Mouse (Mus musculus): ENCODE measurements around the gene Ptprg. TPM values are rescaled to one million over a fixed set of nuclear protein-coding genes. Genes with fewer than 3 reads are reported as not detected.
"Not testable (repeated sequence)": the region's sequence is repeated elsewhere in the genome, so short reads cannot be mapped to it uniquely, and the experiment has no call there.

The Ptprg gene
- polyA plus RNA-seq, 1 experiment from 2014 or later = 15.2 TPM

DNA sequence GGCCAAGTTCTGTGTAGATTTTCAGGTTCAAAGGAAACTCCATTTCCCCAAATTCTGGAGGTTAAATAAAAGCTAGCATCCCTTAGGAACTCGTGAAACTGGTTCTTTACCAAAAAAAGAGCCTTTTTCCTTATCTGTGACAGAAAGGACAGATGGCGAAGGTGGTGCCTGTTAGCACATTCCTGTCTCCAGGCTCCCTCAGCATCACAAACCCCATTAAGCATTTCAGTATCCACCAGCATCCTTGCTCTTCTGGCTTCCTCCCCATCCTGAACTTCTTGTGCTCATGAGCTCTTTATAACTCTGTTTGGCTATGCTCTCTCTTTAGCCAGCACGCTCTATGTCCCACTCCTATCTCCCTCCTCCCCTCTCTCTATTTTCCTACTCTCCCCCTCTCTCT lies 486.4 kb downstream of the Ptprg start:
- Histone ChIP-seq H3K4me1 (ENCODE audit: control insufficient read depth, insufficient read depth, low read length) (no peaks in the 10 kb centered on the region), H3K9ac (ENCODE audit: low read depth, low read length) (no peak overlapping the region), H3K4me3 (ENCODE audit: low read depth, low read length) (no peak overlapping the region), H3K4me2 (no peak overlapping the region), H3K9me3 (replicated peaks; ENCODE audit: control insufficient read depth, low read length) (no peaks in the 10 kb centered on the region), H3K27me3 (ENCODE audit: control insufficient read depth, insufficient read depth, low read length) (no peaks in the 10 kb centered on the region), H3K36me3 (ENCODE audit: control insufficient read depth, insufficient read depth, low read length) (no peaks in the 10 kb centered on the region), H3K27ac (ENCODE audit: low read depth, low read length) (no peak overlapping the region)
- WGBS (ENCODE audit: insufficient replicate concordance) = 66% methylated on average over 3 of the region's 3 CpGs
- no peak for ATAC-seq (replicated peaks; ENCODE audit: insufficient number of reproducible peaks, low FRiP score, low TSS enrichment)

DNA sequence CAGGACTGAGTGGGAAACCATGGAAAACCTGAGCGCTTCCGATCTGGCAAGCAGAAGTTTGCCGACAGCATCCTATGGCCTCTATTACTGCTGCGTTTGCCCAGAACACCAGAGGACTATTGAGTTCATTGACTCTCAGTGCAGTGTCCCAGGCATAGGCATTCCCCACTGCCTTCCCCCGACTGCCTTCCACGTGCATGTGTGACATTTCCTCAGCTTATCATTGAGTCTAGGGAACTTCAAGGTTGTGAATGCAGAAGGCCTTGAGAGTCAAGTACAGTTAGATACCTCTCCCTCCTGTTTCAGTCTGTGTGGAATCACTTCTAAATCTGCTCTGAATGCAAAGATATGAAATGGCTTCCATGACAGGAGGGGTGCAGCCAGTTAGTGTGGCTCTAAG lies 488.2 kb downstream of the Ptprg start:
- Histone ChIP-seq H3K36me3 (ENCODE audit: control insufficient read depth, insufficient read depth, low read length) (no peaks in the 10 kb centered on the region), H3K9ac (ENCODE audit: low read depth, low read length) (no peak overlapping the region), H3K9me3 (replicated peaks; ENCODE audit: control insufficient read depth, low read length) (no peaks in the 10 kb centered on the region), H3K27me3 (ENCODE audit: control insufficient read depth, insufficient read depth, low read length) (no peaks in the 10 kb centered on the region), H3K4me1 (ENCODE audit: control insufficient read depth, insufficient read depth, low read length) (no peaks in the 10 kb centered on the region), H3K4me3 (ENCODE audit: low read depth, low read length) (no peak overlapping the region), H3K4me2 (no peak overlapping the region), H3K27ac (ENCODE audit: low read depth, low read length) (no peak overlapping the region)
- 78% methylated on average over 6 of the region's 6 CpGs for whole genome bisulfite sequencing (ENCODE audit: insufficient replicate concordance)
- ATAC-seq (replicated peaks; ENCODE audit: insufficient number of reproducible peaks, low FRiP score, low TSS enrichment) = no peak

DNA sequence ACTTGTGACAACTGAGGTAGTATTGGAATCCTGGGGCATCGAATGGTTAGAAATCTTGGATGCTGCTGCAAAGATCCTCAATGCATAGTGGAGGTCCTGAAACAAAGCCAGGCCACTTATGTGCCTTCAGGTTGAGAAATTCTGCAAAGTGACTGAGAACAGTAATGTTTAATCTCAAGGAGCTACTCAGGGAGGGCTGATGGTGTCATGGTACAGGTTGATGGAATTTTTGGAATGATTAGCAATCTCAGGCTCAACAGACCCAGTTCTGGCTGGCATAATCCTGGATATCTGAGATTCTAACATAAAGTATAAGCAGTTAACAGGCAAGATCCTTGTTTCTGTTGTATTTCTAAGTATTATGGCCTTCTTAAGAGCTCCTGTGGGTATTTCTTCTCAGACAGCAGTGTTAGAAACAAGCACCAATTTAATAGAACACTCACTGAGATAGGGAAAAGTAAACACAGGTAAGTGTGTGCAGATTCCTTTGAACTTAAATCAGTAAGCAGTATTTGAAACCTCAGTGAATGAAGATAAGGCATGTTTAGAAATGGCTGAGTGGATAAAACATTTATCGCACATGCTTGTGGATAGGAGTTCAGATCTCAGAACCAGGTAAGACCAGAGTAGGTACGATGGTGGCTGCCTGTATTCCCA lies 493.0 kb downstream of the Ptprg start:
- Histone ChIP-seq H3K4me2 (no peak overlapping the region), H3K9me3 (replicated peaks; ENCODE audit: control insufficient read depth, low read length) (no peaks in the 10 kb centered on the region), H3K4me3 (ENCODE audit: low read depth, low read length) (no peak overlapping the region), H3K4me1 (ENCODE audit: control insufficient read depth, insufficient read depth, low read length) (no peaks in the 10 kb centered on the region), H3K9ac (ENCODE audit: low read depth, low read length) (no peak overlapping the region), H3K27ac (ENCODE audit: low read depth, low read length) (no peak overlapping the region), H3K36me3 (ENCODE audit: control insufficient read depth, insufficient read depth, low read length) (no peaks in the 10 kb centered on the region), H3K27me3 (ENCODE audit: control insufficient read depth, insufficient read depth, low read length) (no peaks in the 10 kb centered on the region)
- 85% methylated on average over 3 of the region's 3 CpGs for WGBS (ENCODE audit: insufficient replicate concordance)
- ATAC-seq (replicated peaks; ENCODE audit: insufficient number of reproducible peaks, low FRiP score, low TSS enrichment) = no peak

DNA sequence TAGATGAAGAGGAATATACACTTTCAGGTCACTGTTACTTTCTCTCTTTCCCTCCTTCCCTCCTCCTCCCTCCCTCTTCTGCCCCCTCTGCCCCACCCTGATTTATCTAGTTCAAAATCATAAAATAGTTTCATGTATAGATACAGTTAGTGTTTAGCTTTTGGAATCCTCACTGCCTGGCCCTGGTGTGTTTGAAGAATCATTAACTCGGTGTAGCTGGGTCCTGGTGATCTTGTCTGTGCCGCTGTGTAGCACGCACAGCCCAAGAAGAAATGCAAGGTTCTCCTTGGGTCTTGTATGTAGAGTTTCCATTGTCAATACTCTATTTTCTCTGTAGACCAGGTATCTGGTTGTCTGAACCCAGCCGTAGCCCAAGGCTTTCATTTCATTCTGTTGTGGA lies 494.3 kb downstream of the Ptprg start:
- no peaks in the 10 kb centered on the region for H3K27me3 ChIP-seq (ENCODE audit: control insufficient read depth, insufficient read depth, low read length)
- no peaks in the 10 kb centered on the region for H3K36me3 ChIP-seq (ENCODE audit: control insufficient read depth, insufficient read depth, low read length)
- H3K27ac ChIP-seq (ENCODE audit: low read depth, low read length) = no peak overlapping the region
- ATAC-seq (replicated peaks; ENCODE audit: insufficient number of reproducible peaks, low FRiP score, low TSS enrichment) = no peak
- no peak overlapping the region for H3K9ac ChIP-seq (ENCODE audit: low read depth, low read length)
- H3K9me3 ChIP-seq (replicated peaks; ENCODE audit: control insufficient read depth, low read length) = no peaks in the 10 kb centered on the region
- H3K4me3 ChIP-seq (ENCODE audit: low read depth, low read length) = no peak overlapping the region
- WGBS (ENCODE audit: insufficient replicate concordance) = 86% methylated on average over 4 of the region's 4 CpGs
- H3K4me2 ChIP-seq = no peak overlapping the region
- no peaks in the 10 kb centered on the region for H3K4me1 ChIP-seq (ENCODE audit: control insufficient read depth, insufficient read depth, low read length)

DNA sequence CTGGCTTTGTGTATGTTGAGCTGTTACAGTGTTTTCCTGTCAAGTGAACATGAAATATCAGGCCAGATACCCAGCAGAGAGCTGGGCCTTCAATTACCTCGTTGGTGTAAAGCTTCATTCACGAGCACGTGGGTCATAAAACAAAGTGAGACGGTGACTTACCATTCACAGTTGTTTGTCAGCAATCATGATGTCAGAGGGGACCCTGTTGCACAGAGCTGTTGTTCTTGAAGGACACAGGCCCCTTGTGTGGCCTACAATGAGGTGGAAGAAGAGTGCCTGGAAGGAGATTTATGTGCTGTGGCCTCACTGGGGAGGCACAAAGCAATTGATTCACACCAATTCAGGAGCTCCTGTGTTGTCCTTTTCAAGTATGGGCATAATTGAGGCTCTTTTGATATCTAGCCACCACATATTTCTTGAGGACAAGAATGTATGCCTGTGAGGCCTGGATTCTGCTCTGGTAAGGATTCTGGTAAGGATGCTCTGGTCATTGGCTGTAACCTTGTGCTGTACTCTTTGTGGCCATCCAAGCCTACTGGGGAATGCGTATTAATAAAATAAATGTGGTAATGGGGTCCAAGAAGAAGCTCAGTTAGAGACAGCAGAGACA lies 503.7 kb downstream of the Ptprg start:
- H3K27me3 ChIP-seq (ENCODE audit: control insufficient read depth, insufficient read depth, low read length) = no peaks in the 10 kb centered on the region
- no peak overlapping the region for H3K4me3 ChIP-seq (ENCODE audit: low read depth, low read length)
- no peaks in the 10 kb centered on the region for H3K36me3 ChIP-seq (ENCODE audit: control insufficient read depth, insufficient read depth, low read length)
- WGBS (ENCODE audit: insufficient replicate concordance) = 74% methylated on average over 5 of the region's 5 CpGs
- no peak overlapping the region for H3K27ac ChIP-seq (ENCODE audit: low read depth, low read length)
- H3K9me3 ChIP-seq (replicated peaks; ENCODE audit: control insufficient read depth, low read length) = no peaks in the 10 kb centered on the region
- no peak overlapping the region for H3K9ac ChIP-seq (ENCODE audit: low read depth, low read length)
- ATAC-seq (replicated peaks; ENCODE audit: insufficient number of reproducible peaks, low FRiP score, low TSS enrichment) = no peak
- H3K4me2 ChIP-seq = no peak overlapping the region
- peaks cover 7% of the 10 kb centered on the region for H3K4me1 ChIP-seq (ENCODE audit: control insufficient read depth, insufficient read depth, low read length)

DNA sequence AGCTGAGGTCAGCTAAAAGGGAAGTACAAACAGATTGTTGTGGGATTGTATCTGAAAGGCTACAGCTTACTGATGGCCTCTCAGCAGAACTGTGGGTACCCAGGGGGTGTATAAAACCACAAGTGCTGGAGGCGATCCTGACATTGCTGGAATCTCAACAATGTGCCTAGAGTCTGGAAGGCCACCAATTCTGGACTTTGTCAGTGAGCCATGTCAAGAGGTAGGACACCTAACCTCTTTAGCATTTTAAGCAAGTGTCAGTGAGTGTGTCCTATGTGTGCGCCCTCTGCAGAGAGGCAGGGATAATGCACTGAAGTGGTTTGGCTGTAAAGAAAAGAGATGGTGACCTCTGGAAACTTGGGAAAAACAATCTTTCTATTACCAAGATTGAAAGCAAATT lies 504.5 kb downstream of the Ptprg start:
- WGBS (ENCODE audit: insufficient replicate concordance) = 22% methylated on average over 2 of the region's 2 CpGs
- no peak overlapping the region for H3K4me2 ChIP-seq
- H3K36me3 ChIP-seq (ENCODE audit: control insufficient read depth, insufficient read depth, low read length) = no peaks in the 10 kb centered on the region
- peaks cover 7% of the 10 kb centered on the region for H3K4me1 ChIP-seq (ENCODE audit: control insufficient read depth, insufficient read depth, low read length)
- H3K27ac ChIP-seq (ENCODE audit: low read depth, low read length) = no peak overlapping the region
- no peak overlapping the region for H3K4me3 ChIP-seq (ENCODE audit: low read depth, low read length)
- no peak for ATAC-seq (replicated peaks; ENCODE audit: insufficient number of reproducible peaks, low FRiP score, low TSS enrichment)
- no peak overlapping the region for H3K9ac ChIP-seq (ENCODE audit: low read depth, low read length)
- H3K27me3 ChIP-seq (ENCODE audit: control insufficient read depth, insufficient read depth, low read length) = no peaks in the 10 kb centered on the region
- H3K9me3 ChIP-seq (replicated peaks; ENCODE audit: control insufficient read depth, low read length) = no peaks in the 10 kb centered on the region

DNA sequence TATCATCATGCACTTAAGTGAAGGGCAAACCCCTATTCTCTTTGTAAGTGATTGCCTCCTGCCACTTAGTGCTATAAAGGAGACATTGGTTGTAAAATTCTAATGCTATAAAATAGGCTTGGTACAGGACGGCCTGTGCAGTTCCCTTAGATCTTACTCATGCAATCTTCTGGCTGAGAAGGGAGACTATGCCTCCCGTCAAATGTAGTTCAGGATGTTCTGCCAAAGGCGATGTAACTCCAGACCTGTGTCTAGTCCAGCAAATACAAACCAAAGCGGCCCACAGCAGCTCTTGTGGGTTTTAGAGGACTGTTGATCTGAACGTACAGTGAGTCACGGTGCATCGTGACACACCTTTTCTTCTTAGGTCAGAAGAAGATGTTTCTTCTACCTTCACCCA lies 505.8 kb downstream of the Ptprg start:
- no peaks in the 10 kb centered on the region for H3K36me3 ChIP-seq (ENCODE audit: control insufficient read depth, insufficient read depth, low read length)
- no peaks in the 10 kb centered on the region for H3K27me3 ChIP-seq (ENCODE audit: control insufficient read depth, insufficient read depth, low read length)
- H3K4me3 ChIP-seq (ENCODE audit: low read depth, low read length) = no peak overlapping the region
- H3K4me1 ChIP-seq (ENCODE audit: control insufficient read depth, insufficient read depth, low read length) = peaks cover 7% of the 10 kb centered on the region
- no peak overlapping the region for H3K27ac ChIP-seq (ENCODE audit: low read depth, low read length)
- H3K9ac ChIP-seq (ENCODE audit: low read depth, low read length) = no peak overlapping the region
- WGBS (ENCODE audit: insufficient replicate concordance) = 81% methylated on average over 7 of the region's 7 CpGs
- no peaks in the 10 kb centered on the region for H3K9me3 ChIP-seq (replicated peaks; ENCODE audit: control insufficient read depth, low read length)
- no peak overlapping the region for H3K4me2 ChIP-seq
- ATAC-seq (replicated peaks; ENCODE audit: insufficient number of reproducible peaks, low FRiP score, low TSS enrichment) = no peak

DNA sequence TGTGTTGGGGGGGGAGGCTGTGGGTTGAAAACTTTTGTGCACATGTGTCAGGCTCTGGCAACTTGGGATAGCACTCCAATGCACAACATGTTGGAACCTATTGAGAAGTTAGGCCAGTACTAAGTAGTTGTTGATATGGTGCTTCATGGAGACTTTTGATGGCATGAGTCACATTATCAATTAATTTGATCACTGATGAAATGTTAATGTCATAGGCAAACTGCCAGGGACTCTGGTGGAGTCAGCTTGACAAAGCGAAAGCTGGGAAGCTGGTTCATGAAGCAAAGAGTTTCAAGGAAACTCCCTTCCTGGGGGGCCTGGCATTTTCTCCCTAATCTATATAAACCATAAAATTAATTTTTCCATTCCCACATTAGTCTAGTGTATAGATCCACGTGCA lies 508.0 kb downstream of the Ptprg start:
- not testable (repeated sequence) for H3K4me2 ChIP-seq; H3K36me3 ChIP-seq (ENCODE audit: control insufficient read depth, insufficient read depth, low read length); H3K27ac ChIP-seq (ENCODE audit: low read depth, low read length); H3K27me3 ChIP-seq (ENCODE audit: control insufficient read depth, insufficient read depth, low read length); H3K4me3 ChIP-seq (ENCODE audit: low read depth, low read length); H3K9me3 ChIP-seq (replicated peaks; ENCODE audit: control insufficient read depth, low read length); H3K4me1 ChIP-seq (ENCODE audit: control insufficient read depth, insufficient read depth, low read length); H3K9ac ChIP-seq (ENCODE audit: low read depth, low read length); ATAC-seq (replicated peaks; ENCODE audit: insufficient number of reproducible peaks, low FRiP score, low TSS enrichment)
- WGBS (ENCODE audit: insufficient replicate concordance) = 76% methylated on average over 1 of the region's 2 CpGs
